Mouse (Mus musculus) Patski (cell line): ENCODE measurements around the gene Tal1. TPM values are rescaled to one million over a fixed set of nuclear protein-coding genes. Genes with fewer than 3 reads are reported as not detected.

Experiments used
- ATAC-seq: fragments of 100-300 bp; one replicate; pipeline ENCODE4 v1.8.0; 2021
- CTCF ChIA-PET: fragments of 350-600 bp; sonication (Branson Sonifier 250); formaldehyde crosslinking; loops from one replicate; lab custom pipeline; 2022; ENCODE audit warnings: inconsistent platforms; lab: Charles Lee
- POLR2A ChIA-PET: fragments of 350-600 bp; sonication (Branson Sonifier 250); formaldehyde crosslinking; loops from one replicate; lab custom pipeline; 2022; ENCODE audit warnings: antibody characterized with exemption, inconsistent platforms; lab: Charles Lee
- DNase-seq: peaks from one replicate; pipeline ENCODE4 v3.0.0-alpha.2; 2011; ENCODE audit warnings: low read depth, low spot score
- H3K27me3 ChIP-seq: fragments of 371-371 bp; one replicate; pipeline ENCODE4 v1.5.1; 2021
- CTCF ChIP-seq: fragments of 100-300 bp; IDR thresholded peaks from one replicate; pipeline ENCODE4 v1.5.1; 2021
- in situ Hi-C: fragments of 300-500 bp; cut with MboI; formaldehyde crosslinking; loops from 3 replicates; pipeline ENCODE4 v1.11.1; 2018; ENCODE audit warnings: low pct_unique_long_range_greater_than_20kb, mixed read lengths
- polyA plus RNA-seq: library from polyadenylated mRNA; unstranded; gene quantifications from one replicate; pipeline ENCODE4 v1.2.3, GENCODE M21; 2021

Tal1 gene
- polyA plus RNA-seq, 1 experiment from 2014 or later: 1.2 TPM

- ChIA-PET CTCF (interaction anchor here (1.6 to 3.3 kb wide), 3 partner anchors 17 to 41 kb away, joined by 3 to 9 read pairs (median 7); no protein-coding TSS in a partner anchor), POLR2A (no interaction called here)
- DNase-seq (no peak), ATAC-seq (no peak)
- in situ Hi-C loops: no loop called here
- TF ChIP-seq CTCF: no peak
- H3K27me3 ChIP-seq: no peaks in the 10 kb centered on the region
Measured at GRCm38 (mm10) chr4:115055044-115055443, 1.2 kb upstream of the Tal1 start.

GRCm38 (mm10) chr4:115055691-115056090 lies 535 bp upstream of the Tal1 start:
- in situ Hi-C loops: no loop called here
- CTCF ChIA-PET: no interaction called here
- no peaks in the 10 kb centered on the region for H3K27me3 ChIP-seq
- POLR2A ChIA-PET: no interaction called here
- DNase-seq (no peak), ATAC-seq (no peak)
- TF ChIP-seq CTCF: no peak

GRCm38 (mm10) chr4:115056921-115057673 lies 871 bp downstream of the Tal1 start:
- CTCF ChIA-PET: no interaction called here
- H3K27me3 ChIP-seq: no peaks in the 10 kb centered on the region
- ATAC-seq: no peak
- POLR2A ChIA-PET: no interaction called here
- no peak for TF ChIP-seq CTCF
- in situ Hi-C loops: no loop called here
- no peak for DNase-seq

GRCm38 (mm10) chr4:115057674-115058316 lies 1.6 kb downstream of the Tal1 start:
- DNase-seq (no peak), ATAC-seq (no peak)
- in situ Hi-C loops: no loop called here
- ChIA-PET POLR2A (no interaction called here), CTCF (interaction anchor here (0.6 kb wide), 1 partner anchor 68 kb away, joined by 3 read pairs; no protein-coding TSS in a partner anchor)
- no peak for TF ChIP-seq CTCF
- no peaks in the 10 kb centered on the region for H3K27me3 ChIP-seq

- CTCF ChIA-PET: interaction anchor here (0.6 kb wide), 1 partner anchor 67 kb away, joined by 3 read pairs; no protein-coding TSS in a partner anchor
- no peak for TF ChIP-seq CTCF
- no peaks in the 10 kb centered on the region for H3K27me3 ChIP-seq
- DNase-seq (no peak), ATAC-seq (no peak)
- POLR2A ChIA-PET: no interaction called here
- in situ Hi-C loops: no loop called here
Measured at GRCm38 (mm10) chr4:115058317-115058761, 2.1 kb downstream of the Tal1 start.

- no peak for DNase-seq
- ChIA-PET POLR2A (no interaction called here), CTCF (no interaction called here)
- no peaks in the 10 kb centered on the region for H3K27me3 ChIP-seq
- in situ Hi-C loops: no loop called here
- no peak for TF ChIP-seq CTCF
- ATAC-seq: no peak
Measured at GRCm38 (mm10) chr4:115058871-115059590, 2.8 kb downstream of the Tal1 start.

- in situ Hi-C loops: no loop called here
- DNase-seq (no peak), ATAC-seq (no peak)
- no peaks in the 10 kb centered on the region for H3K27me3 ChIP-seq
- POLR2A ChIA-PET: no interaction called here
- no peak for TF ChIP-seq CTCF
- CTCF ChIA-PET: interaction anchor here (1.5 kb wide), 1 partner anchor 26 kb away, joined by 3 read pairs; no protein-coding TSS in a partner anchor
Measured at GRCm38 (mm10) chr4:115059871-115060270, 3.6 kb downstream of the Tal1 start.

- no peak for DNase-seq
- CTCF ChIA-PET: interaction anchor here (1.5 kb wide), 1 partner anchor 25 kb away, joined by 3 read pairs; no protein-coding TSS in a partner anchor
- POLR2A ChIA-PET: no interaction called here
- TF ChIP-seq CTCF: no peak
- in situ Hi-C loops: no loop called here
- H3K27me3 ChIP-seq: no peaks in the 10 kb centered on the region
- no peak for ATAC-seq
Measured at GRCm38 (mm10) chr4:115060753-115061152, 4.5 kb downstream of the Tal1 start.

- ChIA-PET CTCF (interaction anchor here (1.1 to 1.8 kb wide), 4 partner anchors 16 to 24 kb away, joined by 3 to 6 read pairs (median 4); no protein-coding TSS in a partner anchor), POLR2A (interaction anchor here (0.5 kb wide), 1 partner anchor 677 kb away, joined by 3 read pairs; no protein-coding TSS in a partner anchor)
- no peak for DNase-seq
- TF ChIP-seq CTCF: no peak
- in situ Hi-C loops: no loop called here
- no peak for ATAC-seq
- no peaks in the 10 kb centered on the region for H3K27me3 ChIP-seq
Measured at GRCm38 (mm10) chr4:115062540-115062874, 6.3 kb downstream of the Tal1 start.

- in situ Hi-C loops: no loop called here
- ATAC-seq (peak; percentile 68), DNase-seq (no peak)
- POLR2A ChIA-PET: interaction anchor here (0.5 kb wide), 1 partner anchor 676 kb away, joined by 3 read pairs; no protein-coding TSS in a partner anchor
- CTCF ChIA-PET: interaction anchor here (1.1 to 1.8 kb wide), 4 partner anchors 16 to 25 kb away, joined by 3 to 6 read pairs (median 4); no protein-coding TSS in a partner anchor
- TF ChIP-seq CTCF: no peak
- H3K27me3 ChIP-seq: no peaks in the 10 kb centered on the region
Measured at GRCm38 (mm10) chr4:115062875-115063517, 6.8 kb downstream of the Tal1 start.
